Mouse (Mus musculus): ENCODE results near the gene Trpm3. TPM values are rescaled to one million over a fixed set of nuclear protein-coding genes. Genes with fewer than 3 reads are reported as not detected.

Gene Trpm3
- polyA plus RNA-seq, 1 experiment, result 53.1 TPM

GRCm38 (mm10) chr19:22249076-22249475, 110.2 kb downstream of the Trpm3 start:
- no peak for DNase-seq
- H3K27me3 ChIP-seq (ENCODE audit: control insufficient read depth, insufficient read depth, low read length), result no peaks in the 10 kb centered on the region
- TF ChIP-seq POLR2A (IDR thresholded peaks at IDR 0.05; ENCODE audit: borderline replicate concordance, insufficient read depth, low read length), result no peak
- no peak for TF ChIP-seq CTCF (IDR thresholded peaks at IDR 0.05; ENCODE audit: borderline replicate concordance, insufficient read depth, low read depth, low read length)
- no peaks in the 10 kb centered on the region for H3K4me1 ChIP-seq (ENCODE audit: control insufficient read depth, insufficient read depth, low read length)
- WGBS, result 93% methylated on average over 6 of the region's 6 CpGs
- H3K27ac ChIP-seq (ENCODE audit: insufficient read depth, low read length), result no peak overlapping the region
- no peak overlapping the region for H3K4me3 ChIP-seq (replicated peaks; ENCODE audit: insufficient read depth, low read depth, low read length)

- WGBS, result 48% methylated on average over 5 of the region's 5 CpGs
- Histone ChIP-seq H3K4me3 (replicated peaks; ENCODE audit: insufficient read depth, low read depth, low read length) (no peak overlapping the region), H3K4me1 (ENCODE audit: control insufficient read depth, insufficient read depth, low read length) (no peaks in the 10 kb centered on the region), H3K27me3 (ENCODE audit: control insufficient read depth, insufficient read depth, low read length) (no peaks in the 10 kb centered on the region), H3K27ac (ENCODE audit: insufficient read depth, low read length) (no peak overlapping the region)
- no peak for DNase-seq
- no peak for TF ChIP-seq CTCF (IDR thresholded peaks at IDR 0.05; ENCODE audit: borderline replicate concordance, insufficient read depth, low read depth, low read length)
- no peak for TF ChIP-seq POLR2A (IDR thresholded peaks at IDR 0.05; ENCODE audit: borderline replicate concordance, insufficient read depth, low read length)
Observed at GRCm38 (mm10) chr19:22272916-22273315, 134.1 kb downstream of the Trpm3 start.

- DNase-seq, result no peak
- no peak for TF ChIP-seq CTCF (IDR thresholded peaks at IDR 0.05; ENCODE audit: borderline replicate concordance, insufficient read depth, low read depth, low read length)
- TF ChIP-seq POLR2A (IDR thresholded peaks at IDR 0.05; ENCODE audit: borderline replicate concordance, insufficient read depth, low read length), result no peak
- no peaks in the 10 kb centered on the region for H3K4me1 ChIP-seq (ENCODE audit: control insufficient read depth, insufficient read depth, low read length)
- H3K27ac ChIP-seq (ENCODE audit: insufficient read depth, low read length), result no peak overlapping the region
- no peaks in the 10 kb centered on the region for H3K27me3 ChIP-seq (ENCODE audit: control insufficient read depth, insufficient read depth, low read length)
- no peak overlapping the region for H3K4me3 ChIP-seq (replicated peaks; ENCODE audit: insufficient read depth, low read depth, low read length)
- WGBS, result 90% methylated on average over 3 of the region's 3 CpGs
Observed at GRCm38 (mm10) chr19:22284651-22285050, 145.8 kb downstream of the Trpm3 start.

GRCm38 (mm10) chr19:22292671-22293070, 153.8 kb downstream of the Trpm3 start:
- H3K4me3 ChIP-seq (replicated peaks; ENCODE audit: insufficient read depth, low read depth, low read length), result no peak overlapping the region
- no peak for TF ChIP-seq CTCF (IDR thresholded peaks at IDR 0.05; ENCODE audit: borderline replicate concordance, insufficient read depth, low read depth, low read length)
- no peak for TF ChIP-seq POLR2A (IDR thresholded peaks at IDR 0.05; ENCODE audit: borderline replicate concordance, insufficient read depth, low read length)
- H3K27me3 ChIP-seq (ENCODE audit: control insufficient read depth, insufficient read depth, low read length), result no peaks in the 10 kb centered on the region
- H3K27ac ChIP-seq (ENCODE audit: insufficient read depth, low read length), result no peak overlapping the region
- 81% methylated on average over 6 of the region's 6 CpGs for WGBS
- H3K4me1 ChIP-seq (ENCODE audit: control insufficient read depth, insufficient read depth, low read length), result no peaks in the 10 kb centered on the region
- DNase-seq, result no peak

- Histone ChIP-seq H3K4me3 (replicated peaks; ENCODE audit: insufficient read depth, low read depth, low read length) (no peak overlapping the region), H3K27ac (ENCODE audit: insufficient read depth, low read length) (no peak overlapping the region), H3K4me1 (ENCODE audit: control insufficient read depth, insufficient read depth, low read length) (peaks cover 6% of the 10 kb centered on the region), H3K27me3 (ENCODE audit: control insufficient read depth, insufficient read depth, low read length) (no peaks in the 10 kb centered on the region)
- no peak for DNase-seq
- TF ChIP-seq CTCF (IDR thresholded peaks at IDR 0.05; ENCODE audit: borderline replicate concordance, insufficient read depth, low read depth, low read length), result 0 out of 2 replicates have a peak, but pooled peaks have one; percentile 13
- TF ChIP-seq POLR2A (IDR thresholded peaks at IDR 0.05; ENCODE audit: borderline replicate concordance, insufficient read depth, low read length), result no peak
- 79% methylated on average over 2 of the region's 2 CpGs for WGBS
Observed at GRCm38 (mm10) chr19:22300906-22301305, 162.1 kb downstream of the Trpm3 start.

GRCm38 (mm10) chr19:22303021-22303951, 164.4 kb downstream of the Trpm3 start:
- TF ChIP-seq POLR2A (IDR thresholded peaks at IDR 0.05; ENCODE audit: borderline replicate concordance, insufficient read depth, low read length) (no peak), CTCF (IDR thresholded peaks at IDR 0.05; ENCODE audit: borderline replicate concordance, insufficient read depth, low read depth, low read length) (no peak)
- Histone ChIP-seq H3K27ac (ENCODE audit: insufficient read depth, low read length) (peak overlapping the region; percentile 14), H3K4me1 (ENCODE audit: control insufficient read depth, insufficient read depth, low read length) (peaks cover 6% of the 10 kb centered on the region), H3K4me3 (replicated peaks; ENCODE audit: insufficient read depth, low read depth, low read length) (peak overlapping the region; percentile 29), H3K27me3 (ENCODE audit: control insufficient read depth, insufficient read depth, low read length) (no peaks in the 10 kb centered on the region)
- peak; percentile 71 to 88 for DNase-seq
- WGBS, result 6% methylated on average over 17 of the region's 17 CpGs

- Histone ChIP-seq H3K4me1 (ENCODE audit: control insufficient read depth, insufficient read depth, low read length) (peaks cover 6% of the 10 kb centered on the region), H3K27me3 (ENCODE audit: control insufficient read depth, insufficient read depth, low read length) (no peaks in the 10 kb centered on the region), H3K27ac (ENCODE audit: insufficient read depth, low read length) (peak overlapping the region; percentile 46), H3K4me3 (replicated peaks; ENCODE audit: insufficient read depth, low read depth, low read length) (peak overlapping the region; percentile 50)
- TF ChIP-seq POLR2A (IDR thresholded peaks at IDR 0.05; ENCODE audit: borderline replicate concordance, insufficient read depth, low read length), result no peak
- peak; percentile 38; the same call in 1 of the 2 replicates for TF ChIP-seq CTCF (IDR thresholded peaks at IDR 0.05; ENCODE audit: borderline replicate concordance, insufficient read depth, low read depth, low read length)
- peak; percentile 78 to 82 for DNase-seq
- WGBS, result 1% methylated on average over 17 of the region's 18 CpGs
Observed at GRCm38 (mm10) chr19:22303952-22304655, 165.3 kb downstream of the Trpm3 start.

All from cerebellum, adult 2 months (tissue).